Mouse (Mus musculus) cerebellum, adult 9-10 months (tissue): Measurements from ENCODE around the gene Hk2.

Experiments
- DNase-seq: peaks from one replicate; pipeline ENCODE4 v3.0.0; 2022

Hk2 gene

DNA sequence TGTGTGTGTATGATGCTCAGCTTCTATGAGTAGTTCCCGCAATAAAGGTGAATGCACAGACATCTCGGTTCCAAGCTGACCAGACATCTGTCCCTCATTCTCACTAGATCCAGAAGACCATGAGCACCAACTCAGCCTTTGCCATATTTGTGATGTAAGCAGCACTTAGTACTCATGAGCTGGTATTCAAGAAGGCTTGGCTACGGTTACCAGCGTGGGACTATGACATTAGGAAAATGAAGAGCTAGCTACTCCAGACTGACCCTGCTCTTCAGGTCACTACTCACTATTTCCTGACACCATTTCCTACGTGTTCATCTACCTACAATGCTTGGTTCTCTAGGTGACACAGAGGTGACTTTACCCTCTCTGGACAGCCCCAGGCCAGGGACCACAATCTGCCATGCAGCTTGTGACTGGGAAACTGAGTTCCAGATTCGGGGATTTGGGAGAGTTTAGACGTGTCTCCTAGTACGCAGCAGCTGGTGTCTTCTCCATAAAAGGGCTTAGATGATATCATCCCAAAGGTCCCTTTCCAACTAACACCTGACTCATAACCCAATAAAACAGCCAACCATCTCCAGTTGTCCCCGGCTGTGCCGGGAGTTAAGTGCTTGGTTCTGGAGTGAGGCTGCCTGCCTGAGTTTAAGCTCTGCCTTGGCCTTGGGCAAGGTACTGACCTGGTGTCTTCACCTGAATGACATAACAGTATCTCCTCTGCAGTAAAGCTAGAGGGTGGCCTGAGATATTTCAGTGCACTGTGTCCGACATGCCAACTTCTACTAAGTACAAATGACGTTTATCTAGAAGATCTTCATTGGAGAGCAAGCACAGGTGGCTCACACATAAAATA, 6.3 kb downstream of the Hk2 start:
- DNase-seq, result no peak

DNA sequence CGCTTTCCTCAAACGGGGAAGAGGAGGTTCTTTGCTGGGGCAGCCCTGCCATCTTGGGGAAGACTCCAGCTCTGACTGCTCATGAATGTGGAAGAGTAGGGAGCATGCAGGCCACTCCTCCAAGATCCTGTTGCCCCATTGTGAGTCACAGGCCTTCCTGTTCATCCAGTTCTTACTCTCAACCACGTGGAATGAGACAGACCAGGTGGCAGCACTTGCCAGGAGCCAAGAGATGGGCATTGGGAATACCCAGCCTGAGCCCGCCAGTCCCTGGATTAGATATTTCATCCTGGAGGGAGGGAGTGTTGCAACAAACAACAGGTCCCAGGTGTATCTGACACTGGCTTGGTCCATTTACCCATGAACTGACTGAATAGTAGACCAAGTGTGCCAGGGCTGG, 7.6 kb downstream of the Hk2 start:
- DNase-seq, result no peak

DNA sequence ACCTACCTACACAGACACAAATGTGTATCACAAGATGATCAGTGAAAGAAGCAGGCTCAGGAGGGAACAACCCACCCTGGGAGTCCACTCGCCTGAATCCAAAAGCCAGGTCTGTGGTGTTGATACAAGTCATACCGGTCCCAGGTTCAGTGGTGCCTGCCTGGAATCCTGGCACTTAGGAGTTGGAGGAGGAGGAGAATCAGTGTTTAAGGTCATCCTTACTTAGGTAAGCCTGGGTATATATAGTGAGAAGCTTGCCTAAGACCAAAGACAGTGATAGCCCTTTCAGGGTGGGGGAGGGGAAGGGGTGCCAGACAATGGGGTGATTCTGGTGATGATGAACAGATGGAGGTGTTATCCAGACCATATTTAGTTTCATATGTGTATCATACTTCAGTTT, 9.0 kb downstream of the Hk2 start:
- no peak for DNase-seq

DNA sequence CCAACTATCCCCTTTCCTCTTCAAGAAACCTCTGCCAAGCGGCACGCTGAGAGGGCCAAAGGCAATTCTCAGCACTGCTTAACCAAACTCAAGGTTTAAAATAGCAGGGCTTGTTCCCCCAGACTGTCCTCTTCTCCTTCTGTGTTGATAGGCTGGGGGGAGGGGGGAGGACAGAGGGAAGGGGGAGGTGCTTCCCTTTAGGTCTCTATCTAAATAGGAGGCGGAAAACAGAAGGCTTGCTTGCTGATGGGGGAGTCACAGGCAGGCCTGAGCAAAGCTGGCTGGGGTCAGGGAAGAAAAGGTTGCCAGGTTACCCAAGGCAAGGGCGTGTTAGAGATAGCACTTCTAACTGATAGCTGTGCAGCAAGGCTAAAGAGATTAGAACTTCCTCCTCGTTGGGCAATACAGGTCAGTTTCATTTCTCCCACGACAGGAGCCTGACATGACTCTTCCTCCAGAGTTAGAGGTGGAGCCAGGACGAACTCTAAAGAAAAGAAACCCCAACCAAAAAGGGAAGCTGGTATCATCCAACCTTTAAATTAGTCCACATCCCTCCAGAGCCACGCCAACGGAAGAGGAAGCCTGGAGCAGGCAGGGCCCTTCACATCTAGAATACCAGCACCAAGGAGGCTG, 10.3 kb downstream of the Hk2 start:
- no peak for DNase-seq

DNA sequence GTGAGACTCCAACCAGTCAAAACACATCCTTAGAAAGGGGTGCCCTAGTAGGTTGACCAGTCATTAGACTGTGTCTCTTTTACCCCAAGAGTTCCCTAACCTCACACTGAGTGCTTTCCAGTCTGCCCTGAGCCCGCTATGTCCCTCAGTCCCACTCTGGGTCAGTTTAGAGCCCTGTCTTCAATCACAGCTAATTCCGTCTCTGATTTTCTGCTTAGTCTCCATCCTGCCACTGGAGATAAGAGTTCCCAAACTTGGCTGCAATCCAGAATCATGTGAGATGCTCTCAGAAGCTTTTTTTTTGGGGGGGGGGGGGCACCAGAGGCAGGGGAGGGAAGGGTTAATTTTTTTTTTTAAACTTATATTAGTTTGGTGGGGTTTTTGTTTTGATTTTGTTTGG, 11.5 kb downstream of the Hk2 start:
- DNase-seq, result no peak

DNA sequence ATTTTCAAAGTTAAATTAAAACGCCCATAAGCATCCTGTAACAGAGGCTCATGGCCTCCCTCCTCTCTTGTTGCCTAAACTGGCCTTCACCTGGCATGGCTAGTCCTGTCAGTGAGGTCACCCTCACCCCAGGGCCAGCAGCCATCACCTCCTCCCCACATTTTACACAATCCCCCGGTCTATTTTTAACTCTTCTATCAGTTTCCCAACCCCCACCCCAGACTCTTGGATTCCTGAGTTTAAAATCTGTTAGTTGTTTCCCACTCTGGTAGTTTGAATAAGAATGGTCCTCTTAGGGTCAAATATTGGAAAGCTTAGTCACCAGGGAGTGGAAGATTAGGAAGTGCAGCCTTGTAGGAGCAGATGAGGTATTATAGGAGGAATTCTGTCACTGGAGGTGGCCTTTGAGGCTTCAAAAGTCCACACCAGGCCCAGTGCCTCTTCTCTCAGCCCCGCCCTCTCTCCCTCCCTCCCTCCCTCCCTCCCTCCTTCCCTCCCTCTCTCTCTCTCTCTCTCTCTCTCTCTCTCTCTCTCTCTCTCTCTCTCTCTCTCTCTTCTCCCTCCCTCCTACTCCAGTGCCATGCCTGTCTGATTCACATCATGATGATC, 13.4 kb downstream of the Hk2 start:
- no peak for DNase-seq

DNA sequence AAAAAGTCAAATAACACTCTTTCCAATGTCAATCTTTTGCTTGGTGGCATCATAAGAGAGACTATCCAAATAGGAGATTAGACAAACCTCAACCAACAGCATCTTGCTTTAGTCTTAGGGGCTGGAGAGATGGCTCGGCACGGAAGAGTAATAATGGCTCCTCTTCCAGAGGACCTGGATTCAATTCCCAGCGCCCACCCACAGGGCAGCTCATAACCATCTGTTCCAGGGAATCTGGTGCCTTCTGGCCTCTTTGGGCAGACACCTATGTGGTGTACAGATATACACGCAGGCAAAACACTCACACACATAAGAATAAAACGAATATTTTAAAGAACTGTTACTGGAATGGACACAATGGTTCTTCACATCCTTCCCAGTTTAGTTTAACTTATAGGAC, 15.0 kb downstream of the Hk2 start:
- no peak for DNase-seq

DNA sequence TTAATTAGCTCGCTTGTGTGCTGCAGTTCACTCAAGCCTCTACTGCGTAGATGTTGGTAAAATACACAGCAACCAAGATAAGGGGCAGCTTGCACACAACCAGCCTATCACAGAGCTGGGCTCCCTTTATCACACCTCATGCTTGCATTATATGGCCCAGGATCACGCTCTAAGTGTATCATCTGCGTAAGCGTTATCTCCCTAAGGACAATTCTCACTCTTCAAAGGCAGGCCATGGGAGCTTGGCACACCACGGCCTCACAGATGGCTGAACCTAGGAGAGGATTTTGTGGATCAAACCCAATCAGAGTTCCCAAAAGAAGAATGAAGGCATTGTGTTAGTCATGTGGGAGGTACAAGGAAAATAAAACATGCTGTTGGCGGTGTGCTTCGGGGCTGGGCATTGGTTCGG, 17.4 kb downstream of the Hk2 start:
- DNase-seq, result peak; percentile 45

DNA sequence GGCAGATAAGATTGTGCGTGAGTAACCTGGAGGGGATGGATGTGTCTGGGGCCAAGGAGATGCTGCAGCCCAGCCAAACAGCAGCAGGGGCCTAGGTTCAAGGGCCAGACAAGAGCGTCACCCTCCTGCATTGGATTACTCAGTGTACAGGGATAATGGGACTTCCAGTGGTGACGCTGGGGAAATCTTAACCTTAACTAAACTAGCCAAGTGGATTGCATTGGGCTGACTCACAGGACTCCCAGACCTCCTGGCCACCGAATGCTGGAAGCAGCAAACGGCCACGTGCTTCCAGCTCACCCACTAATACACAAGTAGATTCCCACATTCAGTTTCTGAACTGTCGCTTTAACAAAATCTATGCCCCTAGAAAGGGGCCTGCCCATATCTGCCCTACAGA, 18.0 kb downstream of the Hk2 start:
- DNase-seq, result no peak

DNA sequence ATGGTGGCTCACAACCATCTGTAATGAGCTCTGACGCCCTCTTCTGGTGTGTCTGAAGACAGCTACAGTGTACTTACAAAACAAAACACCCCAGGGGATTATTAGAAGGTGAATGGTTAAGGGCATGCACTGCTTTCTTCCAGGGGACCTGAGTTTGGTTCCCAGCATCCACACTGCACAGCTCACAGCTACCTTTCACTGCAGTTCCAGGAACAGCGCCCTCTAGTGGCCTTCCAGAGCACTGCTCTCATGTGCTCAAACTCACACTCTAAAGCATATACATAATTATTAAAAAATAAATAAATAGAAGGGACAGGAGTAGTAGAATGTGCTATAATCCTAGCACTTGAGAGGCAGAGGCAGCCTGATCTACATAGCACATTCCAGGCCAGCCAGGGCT, 18.9 kb downstream of the Hk2 start:
- DNase-seq, result no peak

DNA sequence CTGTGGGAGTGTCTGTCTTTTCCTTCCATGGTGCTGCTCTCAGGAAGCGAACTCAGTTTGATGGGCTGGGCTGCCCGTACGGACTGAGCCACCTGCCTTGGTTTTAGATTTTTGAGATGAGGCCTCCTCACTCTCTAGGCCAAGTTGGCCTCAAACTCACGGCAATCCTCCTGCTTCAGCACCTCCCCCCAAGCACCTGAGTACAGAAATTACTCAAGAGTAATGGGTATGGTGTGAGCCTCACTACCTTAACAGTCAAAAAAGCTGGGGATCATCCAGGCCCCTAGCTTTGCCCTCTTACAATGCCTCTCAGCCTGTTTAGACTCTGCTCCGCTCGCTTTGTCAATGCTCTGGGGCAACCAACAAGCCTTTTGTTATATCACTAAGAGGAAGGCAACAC, 19.5 kb downstream of the Hk2 start:
- DNase-seq, result no peak

DNA sequence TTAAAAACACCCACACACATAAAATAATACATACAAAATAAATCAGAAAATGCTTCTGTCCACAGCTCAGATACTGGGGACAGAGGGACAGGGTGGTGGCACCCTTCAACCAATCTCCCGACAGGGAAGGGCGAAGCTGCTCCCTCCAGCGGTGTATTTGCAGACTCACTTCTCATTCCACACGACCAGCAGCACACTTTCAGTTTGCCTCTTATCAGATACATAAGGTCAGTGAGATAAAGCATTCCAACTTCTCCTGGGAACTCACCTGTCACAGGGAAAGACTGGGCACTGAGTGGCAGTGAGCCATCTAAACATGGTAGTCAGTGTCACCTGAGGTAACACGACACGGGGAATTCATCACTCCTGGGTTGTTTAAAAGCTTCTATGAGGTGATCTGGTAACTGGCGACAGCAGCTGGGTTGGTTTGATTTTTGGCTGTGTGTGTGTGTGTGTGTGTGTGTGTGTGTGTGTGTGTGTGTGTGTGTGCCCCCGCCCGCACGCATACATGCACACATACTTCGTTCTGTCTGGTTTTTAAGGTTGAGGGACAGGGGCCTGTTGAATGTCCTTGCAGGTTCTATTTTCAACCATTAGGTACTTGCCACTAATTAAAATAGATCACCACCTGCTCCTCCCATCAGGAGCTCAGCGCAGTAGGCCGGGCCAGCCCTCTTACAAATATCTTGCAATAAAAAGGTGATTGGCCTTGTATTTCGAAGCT, 20.5 kb downstream of the Hk2 start:
- DNase-seq, result peak; percentile 55

DNA sequence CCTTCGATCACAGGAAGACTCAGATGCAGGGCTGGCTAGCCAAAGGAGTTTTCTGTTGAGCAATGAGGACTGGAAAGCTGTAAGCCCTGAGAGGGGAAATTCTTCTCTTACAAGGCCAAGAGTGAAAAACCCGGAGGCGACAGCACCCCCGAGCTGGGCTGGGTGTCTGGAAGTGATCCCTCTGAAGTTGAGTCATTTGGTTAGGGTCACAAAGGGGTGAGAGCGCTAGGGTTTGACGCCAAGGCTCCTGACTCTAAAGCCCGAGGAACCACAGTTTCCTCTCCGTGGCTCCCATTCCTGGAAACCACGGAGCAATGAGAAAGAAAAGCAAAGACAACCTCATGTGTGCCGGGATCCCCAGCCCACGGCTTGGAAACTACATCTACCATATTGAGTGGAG, 21.2 kb downstream of the Hk2 start:
- no peak for DNase-seq

DNA sequence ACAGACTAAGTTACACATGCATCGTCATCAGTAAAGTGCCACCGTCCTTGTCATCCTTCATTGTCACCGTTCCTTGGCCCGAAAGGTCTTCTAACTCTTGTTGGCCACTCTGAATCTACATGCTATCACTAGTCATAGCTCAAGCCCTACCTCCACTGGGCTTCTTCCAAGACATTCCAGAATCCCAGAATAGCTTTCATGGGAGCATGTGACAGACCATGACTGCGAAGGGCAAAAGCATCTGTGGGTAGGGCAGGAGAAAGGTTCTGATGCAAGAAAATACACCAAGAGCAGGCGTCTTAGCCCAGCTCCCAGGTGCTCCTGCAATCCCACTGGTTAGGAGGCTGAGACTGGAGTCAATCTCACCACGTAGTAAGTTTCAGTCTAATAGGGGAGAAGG, 22.5 kb downstream of the Hk2 start:
- no peak for DNase-seq

DNA sequence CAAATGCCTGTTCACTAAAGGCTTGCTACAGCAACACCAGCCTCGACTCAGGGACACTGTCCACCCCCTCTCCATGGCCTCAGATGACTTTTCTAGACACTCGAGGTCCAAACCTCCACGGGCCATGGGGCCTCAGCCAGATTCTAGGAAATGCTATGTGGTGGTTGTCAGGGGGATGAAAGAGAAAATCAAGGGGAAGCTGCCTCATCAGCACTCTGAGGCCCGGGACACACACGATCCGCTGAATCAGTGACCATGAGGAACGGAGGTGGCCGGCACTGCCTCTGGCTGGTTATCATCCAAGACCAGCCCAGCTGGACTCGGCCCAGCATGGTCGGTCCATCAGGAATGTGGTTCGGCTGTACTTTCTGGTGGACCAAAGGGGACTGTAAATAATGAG, 23.2 kb downstream of the Hk2 start:
- no peak for DNase-seq

DNA sequence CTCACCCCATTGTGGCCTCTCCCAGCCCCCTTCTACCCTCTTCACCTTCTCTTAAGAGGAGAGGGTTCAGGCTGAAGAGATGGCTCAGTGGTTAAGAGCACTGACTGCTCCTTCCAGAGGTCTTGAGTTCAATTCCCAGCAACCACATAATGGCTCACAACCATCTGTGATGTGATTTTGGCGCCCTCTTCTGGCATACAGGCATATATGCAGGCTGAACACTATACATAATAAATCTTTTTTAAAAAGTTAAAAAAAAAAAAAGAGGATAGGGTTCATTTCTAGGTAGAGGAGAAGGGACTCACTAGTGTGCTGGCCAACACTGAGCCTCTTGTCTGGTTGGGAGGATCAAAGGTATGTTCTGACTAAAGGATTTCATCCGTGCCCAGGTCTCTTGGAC, 24.2 kb downstream of the Hk2 start:
- DNase-seq, result no peak

DNA sequence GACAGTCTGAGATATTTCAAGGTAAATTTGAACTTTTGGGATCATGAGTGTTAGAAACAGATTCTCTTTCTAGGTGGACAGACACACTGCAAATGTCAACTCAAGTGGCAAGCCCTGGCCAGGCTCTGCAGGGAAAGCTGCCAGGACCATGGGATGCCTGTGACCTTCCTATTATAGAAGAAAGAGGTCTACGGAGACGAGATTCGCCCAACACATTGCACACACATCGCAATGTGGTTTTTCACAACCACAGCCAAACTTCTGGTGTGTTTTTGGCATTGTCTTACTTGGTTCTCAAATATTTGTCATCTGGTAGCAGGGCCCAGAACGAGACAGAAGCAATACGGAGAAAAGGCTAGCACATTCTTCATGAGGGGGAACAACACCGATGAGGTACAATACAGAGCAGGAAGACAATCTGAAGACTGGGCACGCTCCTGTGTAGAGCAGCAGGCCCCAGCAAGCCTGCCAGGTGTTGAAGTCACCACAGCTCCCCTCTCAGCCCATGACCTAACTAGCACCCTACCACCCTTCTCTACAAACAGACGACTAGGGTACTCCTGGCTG, 26.1 kb downstream of the Hk2 start:
- DNase-seq, result no peak

DNA sequence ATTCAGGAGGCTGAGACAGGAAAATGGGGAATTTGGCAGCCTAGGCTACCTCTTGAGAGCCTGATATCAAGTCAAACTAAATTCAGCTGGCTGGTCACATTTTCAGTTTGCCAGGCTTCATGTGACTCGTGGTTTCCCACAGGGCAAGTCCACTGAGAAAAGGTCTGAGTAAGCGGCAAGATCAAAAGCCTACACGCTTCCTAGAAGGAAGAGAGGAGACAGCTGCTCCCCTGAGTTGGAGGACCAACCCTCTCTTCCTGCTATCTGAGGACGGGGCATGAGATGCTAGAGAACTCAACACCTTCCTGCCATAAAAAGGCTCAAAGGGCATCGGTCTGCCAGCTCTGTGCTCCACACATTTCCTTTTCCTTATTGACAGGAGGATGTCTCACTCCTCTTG, 27.2 kb downstream of the Hk2 start:
- no peak for DNase-seq

DNA sequence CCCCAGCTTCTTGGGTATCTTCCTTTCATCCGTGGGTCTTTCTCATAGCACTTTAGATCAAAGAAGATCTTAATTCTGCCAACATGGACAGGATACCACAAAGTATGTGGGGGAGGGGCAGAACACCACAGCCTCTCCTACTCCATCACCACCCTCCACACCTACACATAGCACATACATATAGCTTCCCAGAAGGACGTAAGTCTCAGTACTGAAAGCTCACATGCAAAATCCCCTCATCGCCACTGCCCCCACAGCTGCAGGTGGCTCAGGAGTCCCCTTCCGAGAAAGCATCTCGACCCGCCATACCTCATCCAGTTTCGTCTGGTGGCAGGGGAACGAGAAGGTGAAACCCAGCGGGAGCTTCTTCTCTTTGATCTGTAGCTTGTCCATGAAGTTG, 29.7 kb downstream of the Hk2 start:
- DNase-seq, result no peak

DNA sequence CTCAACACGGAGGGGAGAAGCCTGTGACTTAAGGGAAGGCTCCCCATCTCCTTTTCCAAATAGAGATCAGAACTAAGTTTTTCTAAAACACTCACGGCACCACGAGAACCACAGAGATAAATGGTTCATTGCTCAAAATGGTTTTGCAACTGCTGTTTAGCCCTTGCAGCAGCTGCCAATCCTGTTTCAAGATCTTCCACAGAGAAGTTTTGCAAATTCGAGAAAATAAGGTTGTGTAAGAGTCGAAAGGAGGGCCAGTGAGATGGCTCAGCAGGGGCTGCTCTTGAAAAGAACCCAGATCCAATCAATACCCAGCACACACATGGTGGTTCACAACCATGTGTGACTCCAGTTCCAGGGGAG, 32.8 kb downstream of the Hk2 start:
- DNase-seq, result no peak

DNA sequence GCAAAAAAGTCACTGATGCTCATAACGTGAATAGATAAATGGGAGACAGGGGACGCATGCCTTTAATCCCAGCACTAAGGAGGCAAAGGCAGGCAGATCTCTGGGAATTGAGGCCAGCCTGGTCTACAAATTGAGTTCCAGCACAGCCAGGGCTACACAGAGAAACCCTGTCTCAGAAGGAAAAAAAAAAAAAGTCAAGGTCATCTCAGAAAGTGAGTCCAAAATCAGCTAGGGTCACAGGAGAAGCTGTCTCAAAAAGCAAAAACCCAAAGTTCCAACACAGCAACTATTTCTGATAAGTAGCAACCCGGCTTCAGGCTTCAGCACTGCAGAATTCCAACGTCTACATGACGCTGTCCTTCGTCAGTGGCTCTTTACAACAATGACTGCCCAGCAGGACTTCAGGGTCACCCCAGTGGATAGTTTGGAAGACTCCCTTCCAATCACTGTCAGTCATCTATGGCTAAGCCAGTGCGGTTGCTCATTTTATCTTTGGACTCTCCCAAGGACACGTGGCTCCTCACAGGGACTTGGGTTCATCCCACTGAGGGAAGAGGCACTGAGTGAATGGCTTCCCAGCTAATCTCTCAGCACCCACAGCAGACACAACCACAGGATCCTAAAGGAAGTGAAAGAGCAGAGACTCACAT, 33.3 kb downstream of the Hk2 start:
- DNase-seq, result no peak

DNA sequence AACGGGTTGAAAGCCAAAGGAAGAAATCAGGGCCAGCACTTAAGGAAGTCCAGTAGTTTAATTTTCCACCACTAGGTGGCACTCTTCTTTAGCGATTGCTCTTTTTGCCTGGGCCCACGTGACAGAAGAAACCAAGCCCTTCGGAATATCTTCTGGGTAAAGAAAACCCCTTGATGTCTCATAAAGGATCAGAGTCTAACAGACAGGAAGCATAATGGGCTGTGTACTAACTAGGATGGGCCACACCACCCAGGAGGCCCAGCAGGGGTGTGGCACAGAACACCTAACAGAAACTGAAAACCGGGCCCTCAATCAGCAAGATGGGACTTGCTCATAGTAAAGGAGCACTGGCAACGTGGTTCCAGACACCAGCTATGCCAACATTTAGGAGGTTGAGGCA, 34.0 kb downstream of the Hk2 start:
- peak; percentile 76 for DNase-seq
